Mouse (Mus musculus): ENCODE measurements around the gene Rfc1.

- TF ChIP-seq CTCF (IDR thresholded peaks at IDR 0.05; ENCODE audit: low read depth): no peak
- no peak for TF ChIP-seq EP300 (IDR thresholded peaks at IDR 0.05; ENCODE audit: low read depth)
Observed at GRCm38 (mm10) chr5:65300121-65300520, 35.3 kb downstream of the Rfc1 start.
